Mouse (Mus musculus): ENCODE results near the gene Nt5c3.

Gene Nt5c3

DNA sequence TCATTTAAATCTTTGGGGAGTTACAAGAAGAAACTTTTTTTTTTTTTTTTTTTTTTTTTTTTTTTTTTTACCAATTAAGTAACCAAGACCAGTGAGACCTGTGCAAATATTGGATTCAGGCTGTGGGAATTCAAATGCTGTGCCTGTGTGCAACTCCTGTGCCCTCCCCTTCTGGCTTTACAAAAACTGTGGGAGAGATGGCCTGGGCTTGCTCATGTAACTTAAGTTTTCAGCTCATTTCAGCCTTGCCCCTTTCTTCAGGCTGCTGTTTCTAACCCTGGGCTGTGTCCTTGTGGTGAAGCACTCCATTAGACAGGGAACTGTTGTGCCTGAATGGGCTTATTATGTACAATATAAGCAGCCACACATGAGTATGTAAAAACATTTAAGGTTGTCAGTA, 90.9 kb downstream of the Nt5c3 start:
- no peak for DNase-seq

GRCm38 (mm10) chr6:56832407-56832796, 91.3 kb downstream of the Nt5c3 start:
- no peak for DNase-seq

Data from right cerebral cortex, postnatal 4 days (tissue).